Mouse (Mus musculus) heart, adult 2 months (tissue): Measurements from ENCODE around the gene Rpl23a.

Experiments used
- CTCF ChIP-seq: fragments of 200-600 bp; IDR thresholded peaks from 2 replicates; pipeline ENCODE4 v1.8.1; 2022; ENCODE audit warnings: antibody characterized with exemption, mild to moderate bottlenecking, moderate library complexity
- EP300 ChIP-seq: fragments of 200-500 bp; IDR thresholded peaks from 2 replicates; pipeline ENCODE4 v1.6.1; 2011; ENCODE audit warnings: low read depth, low read length, control low read depth; ENCODE audit not compliant: insufficient read depth
- POLR2A ChIP-seq: fragments of 200-500 bp; IDR thresholded peaks from 2 replicates; pipeline ENCODE4 v1.6.1; 2011; ENCODE audit warnings: mild to moderate bottlenecking, low read depth, low read length, control low read depth; ENCODE audit not compliant: insufficient read depth

GRCm38 (mm10) chr11:78156156-78156699 is 27.2 kb downstream of the Rpl23a start:
- no peak for TF ChIP-seq EP300
- TF ChIP-seq POLR2A, result no peak
- TF ChIP-seq CTCF, result no peak
